Mouse (Mus musculus) MEL (cell line): Measurements from ENCODE around the gene Ppm1m.

Experiments
- CTCF ChIP-seq, 3 experiments: IDR thresholded peaks in 2 of 3; conservative IDR thresholded peaks in 1 of 3; 2 replicates each; pipeline ENCODE4 v1.5.1; 2011 to 2012; ENCODE audit warnings: low read length in 3 of 3, low read depth in 2 of 3, mild to moderate bottlenecking in 2 of 3, improper control_type of control experiment in 1 of 3, inconsistent platforms in 1 of 3, mixed read lengths in 1 of 3, moderate library complexity in 1 of 3; ENCODE audit not compliant: control insufficient read depth in 1 of 3, insufficient read depth in 1 of 3, poor library complexity in 1 of 3, severe bottlenecking in 1 of 3
- EP300 ChIP-seq, 2 experiments: IDR thresholded peaks; 2 replicates each; pipeline ENCODE4 v1.6.1; 2011; ENCODE audit warnings: improper control_type of control experiment in 2 of 2, low read length in 2 of 2, low read depth in 1 of 2, mild to moderate bottlenecking in 1 of 2

GRCm38 (mm10) chr9:106198962-106199458 lies 536 bp downstream of the Ppm1m start:
- no peak for TF ChIP-seq CTCF (IDR thresholded peaks at IDR 0.05 in 2 of 3, conservative IDR thresholded peaks at IDR 0.05 in 1 of 3; ENCODE audit: control insufficient read depth in 1 of 3, insufficient read depth in 1 of 3, low read depth in 2 of 3, low read length in 3 of 3, poor library complexity in 1 of 3, severe bottlenecking in 1 of 3)
- TF ChIP-seq EP300 (IDR thresholded peaks at IDR 0.05; ENCODE audit: low read depth in 1 of 2, low read length in 2 of 2) = no peak
